In the genomic region with DNA sequence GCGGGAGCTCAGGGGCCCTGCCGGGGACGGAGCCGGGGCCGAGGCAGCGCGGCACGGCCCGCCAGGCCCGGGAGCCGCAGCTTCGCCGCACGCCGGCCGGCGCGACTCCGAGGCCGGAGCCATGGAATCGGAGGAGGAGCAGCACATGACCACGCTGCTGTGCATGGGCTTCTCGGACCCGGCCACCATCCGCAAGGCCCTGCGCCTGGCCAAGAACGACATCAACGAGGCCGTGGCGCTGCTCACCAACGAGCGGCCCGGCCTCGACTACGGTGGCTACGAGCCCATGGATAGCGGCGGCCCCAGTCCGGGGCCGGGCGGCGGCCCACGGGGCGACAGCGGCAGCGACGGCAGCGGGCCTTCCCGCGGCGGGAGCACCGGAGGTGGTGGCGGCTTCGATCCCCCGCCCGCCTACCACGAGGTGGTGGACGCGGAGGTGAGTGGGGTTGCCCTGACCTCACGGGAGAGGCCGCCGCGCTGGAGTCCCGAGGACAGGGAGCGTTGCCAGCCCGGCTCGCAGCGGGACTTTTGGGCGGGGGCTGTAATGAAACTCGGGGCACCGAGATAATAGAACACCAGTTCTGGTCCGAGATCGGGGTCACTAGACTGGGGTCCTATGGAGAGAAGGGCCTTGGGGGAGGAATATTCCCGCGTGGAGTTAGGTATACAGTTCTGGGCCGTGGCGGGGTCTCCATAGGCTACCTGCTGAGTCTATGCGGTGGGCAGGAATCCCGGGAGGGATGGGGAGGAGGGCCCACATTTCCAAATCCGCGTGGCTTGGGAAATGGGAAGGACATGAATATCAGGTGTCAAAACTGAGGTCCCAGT, we compare ENCODE assay signal across 1 mouse cellular context.
TF ChIP-seq lines count a peak whose summit lies in the region.

No protein-coding gene starts in this region.

TF ChIP-seq in CH12.LX, 34 proteins besides CTCF, POLR2A, EP300 and RAD21:
- TF ChIP-seq NELFE (IDR thresholded peaks at IDR 0.05; ENCODE audit: low read depth, low read length) = peak; percentile 4; the same call in 1 of the 2 replicates
- no peak for TF ChIP-seq USF1 (IDR thresholded peaks at IDR 0.05; ENCODE audit: low read depth, low read length)
- no peak for TF ChIP-seq TBP (conservative IDR thresholded peaks at IDR 0.05; ENCODE audit: low read depth, low read length)
- TF ChIP-seq USF2 (conservative IDR thresholded peaks at IDR 0.05; ENCODE audit: low read depth, low read length) = no peak
- no peak for TF ChIP-seq JUND (conservative IDR thresholded peaks at IDR 0.05; ENCODE audit: low read depth, low read length)
- peak; percentile 21; the same call in 1 of the 2 replicates for TF ChIP-seq MAX (IDR thresholded peaks at IDR 0.05; ENCODE audit: low read length)
- no peak for TF ChIP-seq ELF1 (IDR thresholded peaks at IDR 0.05; ENCODE audit: low read depth, low read length)
- TF ChIP-seq TCF12 (IDR thresholded peaks at IDR 0.05; ENCODE audit: low read depth, low read length) = 0 out of 2 replicates have a peak, but pooled peaks have one; percentile 5
- no peak for TF ChIP-seq CHD2 (IDR thresholded peaks at IDR 0.05; ENCODE audit: low read length)
- peak; percentile 84 for TF ChIP-seq UBTF (IDR thresholded peaks at IDR 0.05; ENCODE audit: low read depth, low read length)
- peak; percentile 77 for TF ChIP-seq MXI1 (IDR thresholded peaks at IDR 0.05; ENCODE audit: low read depth, low read length)
- no peak for TF ChIP-seq BHLHE40 (IDR thresholded peaks at IDR 0.05; ENCODE audit: low read depth, low read length)
